Mouse (Mus musculus) spleen, adult 18-20 months (tissue): ENCODE measurements around the gene Adcy7.

Experiments used
- DNase-seq, 2 experiments: peaks; one replicate each; pipeline ENCODE4 v3.0.0; 2022; ENCODE audit warnings: mixed read lengths in 2 of 2

Adcy7 gene

GRCm38 (mm10) chr8:88274090-88274489 is 1.9 kb downstream of the Adcy7 start:
- no peak for DNase-seq

DNA sequence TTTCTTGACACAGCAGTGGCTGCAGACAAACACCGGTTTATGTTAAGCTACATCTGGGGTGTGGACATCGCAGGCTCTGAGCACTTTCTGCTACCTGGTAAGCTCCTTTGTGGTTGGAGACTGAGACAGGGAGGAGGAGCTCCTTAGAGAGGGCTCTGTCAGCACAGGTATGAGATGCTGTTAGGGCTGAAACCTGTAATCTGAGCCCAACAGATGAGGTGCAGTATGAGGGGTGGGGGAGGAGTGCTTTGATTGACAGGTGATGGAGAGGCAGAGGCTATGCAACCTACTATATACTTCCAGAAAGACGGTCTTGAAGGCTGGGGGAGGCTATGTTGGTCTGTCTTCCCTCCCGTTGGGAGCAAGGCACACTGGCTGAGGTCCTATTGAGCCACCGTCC is 7.0 kb downstream of the Adcy7 start:
- no peak for DNase-seq

- DNase-seq = no peak
These were observed 7.5 kb downstream of the Adcy7 start for GRCm38 (mm10) chr8:88279670-88280069.

DNA sequence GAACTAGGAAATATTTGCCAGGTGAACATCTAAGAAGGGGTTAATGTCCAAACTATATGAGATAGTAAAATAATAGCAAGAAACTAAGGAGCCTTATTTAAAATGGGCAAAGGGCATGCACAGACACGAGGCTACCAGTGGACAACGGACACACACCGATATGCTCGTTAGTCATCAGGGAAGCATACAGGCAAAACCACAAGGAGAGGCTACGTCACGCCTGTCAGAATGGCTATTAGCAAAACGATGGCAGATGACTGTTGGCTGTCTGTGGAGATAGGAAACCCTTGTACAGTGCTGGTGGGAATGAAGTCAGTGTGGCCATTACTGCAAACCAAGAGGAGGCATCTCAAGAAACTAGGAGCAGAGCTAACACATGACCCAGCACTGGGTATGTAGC is 8.7 kb downstream of the Adcy7 start:
- no peak for DNase-seq

GRCm38 (mm10) chr8:88282684-88283083 is 10.5 kb downstream of the Adcy7 start:
- peak; percentile 50 to 53 for DNase-seq

- no peak for DNase-seq
These were observed 11.3 kb downstream of the Adcy7 start for GRCm38 (mm10) chr8:88283243-88284115.

DNA sequence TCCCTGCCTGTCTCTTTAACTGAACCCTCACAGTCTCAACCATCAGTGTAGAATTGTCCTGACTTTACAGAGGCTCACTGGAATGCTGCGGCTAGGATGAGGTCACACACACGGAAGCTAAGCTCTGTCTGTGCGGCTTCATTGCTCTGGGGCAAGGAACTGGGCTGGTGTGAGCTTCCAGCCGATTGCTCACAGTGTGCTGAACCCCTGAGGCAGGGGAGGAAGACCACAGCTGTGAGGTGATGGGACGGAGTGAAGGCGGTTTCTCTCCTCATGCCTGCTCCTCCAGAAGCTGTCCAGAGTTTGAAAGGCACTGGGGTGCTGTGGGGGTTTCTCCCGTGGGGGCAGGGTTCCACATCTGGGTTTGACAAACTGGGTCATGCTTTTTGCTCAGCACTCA is 12.5 kb downstream of the Adcy7 start:
- no peak for DNase-seq

GRCm38 (mm10) chr8:88285469-88286356 is 13.5 kb downstream of the Adcy7 start:
- DNase-seq = peak; percentile 41 to 59

GRCm38 (mm10) chr8:88286421-88286960 is 14.3 kb downstream of the Adcy7 start:
- no peak for DNase-seq

DNA sequence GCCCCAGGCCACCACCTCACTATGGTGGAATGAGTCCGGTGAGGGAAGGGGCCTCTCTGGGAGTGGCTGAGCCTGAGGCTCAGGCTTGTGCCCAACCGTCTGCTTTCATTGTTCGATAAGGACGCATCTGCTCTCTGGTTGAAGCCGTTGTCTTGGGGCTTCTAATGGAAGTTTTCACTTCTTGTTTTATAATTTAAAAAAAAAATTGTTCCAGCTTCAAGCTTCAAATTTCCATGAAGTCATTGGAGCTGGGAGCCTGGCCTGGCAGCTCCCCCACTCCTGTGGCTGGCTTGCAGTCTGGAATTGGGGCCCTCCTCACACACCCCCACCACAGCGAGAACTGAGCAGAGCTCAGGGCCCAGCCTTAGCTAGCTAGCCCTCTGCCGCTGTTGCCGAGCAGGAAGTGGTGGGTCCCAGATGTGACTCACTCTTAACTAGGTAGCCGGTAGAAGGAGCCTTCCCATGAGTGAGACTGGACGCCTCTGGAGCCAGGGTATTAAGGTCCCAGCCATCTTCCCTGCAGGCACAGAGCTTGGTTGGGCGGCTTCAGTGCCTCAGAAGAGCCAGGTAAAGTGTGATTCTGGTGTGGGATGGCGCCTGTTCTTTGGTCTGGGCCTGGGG is 16.5 kb downstream of the Adcy7 start:
- DNase-seq = peak; percentile 53 to 64

DNA sequence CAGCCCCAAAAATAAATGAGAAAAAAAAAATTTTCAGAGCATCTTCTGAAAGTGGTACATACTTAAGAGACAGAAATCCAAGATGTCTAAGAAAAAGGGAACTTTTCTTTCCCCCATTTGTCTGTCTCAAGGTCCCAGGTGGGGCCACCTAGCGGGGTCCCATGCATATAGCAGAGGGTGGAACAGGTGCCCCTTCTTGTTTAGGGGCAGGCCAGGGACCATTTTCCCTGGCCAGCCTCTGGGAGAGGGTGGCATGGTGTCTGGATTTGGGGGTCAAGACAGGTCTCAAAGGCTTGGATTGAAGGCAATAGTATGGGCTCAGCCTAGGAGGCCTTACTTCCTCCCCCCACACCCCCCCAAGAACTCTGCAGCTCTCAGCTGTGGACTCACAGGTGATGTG is 17.7 kb downstream of the Adcy7 start:
- DNase-seq = peak in 1 of 2 experiments; percentile 60

GRCm38 (mm10) chr8:88290326-88291304 is 18.4 kb downstream of the Adcy7 start:
- no peak for DNase-seq

DNA sequence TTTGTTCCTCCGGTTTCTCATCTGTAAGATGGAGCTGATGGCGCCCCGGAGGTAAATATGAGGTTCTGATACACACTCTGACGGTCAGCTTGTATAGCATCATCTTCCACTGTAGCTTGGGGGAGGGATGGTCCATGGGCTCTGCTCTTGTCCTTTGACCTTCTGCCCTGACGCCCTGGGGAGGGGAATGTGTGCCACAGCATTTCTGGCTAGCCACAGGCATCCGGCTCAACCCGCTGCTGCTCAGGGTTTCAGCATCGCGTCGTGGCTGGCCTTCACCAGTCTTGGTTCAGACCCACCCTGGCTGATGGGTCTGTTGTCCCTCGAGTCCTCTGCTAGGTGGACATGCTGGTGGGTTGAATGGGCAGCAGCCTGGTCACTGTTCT is 19.1 kb downstream of the Adcy7 start:
- no peak for DNase-seq

GRCm38 (mm10) chr8:88292926-88293325 is 20.7 kb downstream of the Adcy7 start:
- DNase-seq = no peak

- DNase-seq = peak; percentile 65 to 70
These were observed 21.6 kb downstream of the Adcy7 start for GRCm38 (mm10) chr8:88293590-88294356.

DNA sequence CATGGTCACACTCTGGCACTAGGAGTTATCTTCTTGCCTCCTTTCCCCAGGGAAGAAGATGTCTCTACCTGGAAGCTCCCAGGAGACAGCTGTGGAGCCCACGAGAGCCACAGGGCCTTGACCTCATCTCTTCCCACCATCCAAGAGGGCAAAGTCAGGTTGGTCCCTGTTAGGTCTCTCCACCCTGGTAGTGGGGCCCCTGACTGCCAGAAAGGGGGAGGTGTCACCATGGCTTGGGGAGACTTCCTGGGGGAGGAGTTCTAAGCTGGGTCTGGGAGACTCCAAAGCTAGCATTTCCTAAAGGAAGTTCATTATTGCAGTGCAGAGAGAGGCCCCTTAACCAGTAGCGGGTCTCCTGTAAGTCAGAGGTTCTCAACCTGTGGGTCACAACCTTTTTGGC is 22.8 kb downstream of the Adcy7 start:
- DNase-seq = peak in 1 of 2 experiments; percentile 3

DNA sequence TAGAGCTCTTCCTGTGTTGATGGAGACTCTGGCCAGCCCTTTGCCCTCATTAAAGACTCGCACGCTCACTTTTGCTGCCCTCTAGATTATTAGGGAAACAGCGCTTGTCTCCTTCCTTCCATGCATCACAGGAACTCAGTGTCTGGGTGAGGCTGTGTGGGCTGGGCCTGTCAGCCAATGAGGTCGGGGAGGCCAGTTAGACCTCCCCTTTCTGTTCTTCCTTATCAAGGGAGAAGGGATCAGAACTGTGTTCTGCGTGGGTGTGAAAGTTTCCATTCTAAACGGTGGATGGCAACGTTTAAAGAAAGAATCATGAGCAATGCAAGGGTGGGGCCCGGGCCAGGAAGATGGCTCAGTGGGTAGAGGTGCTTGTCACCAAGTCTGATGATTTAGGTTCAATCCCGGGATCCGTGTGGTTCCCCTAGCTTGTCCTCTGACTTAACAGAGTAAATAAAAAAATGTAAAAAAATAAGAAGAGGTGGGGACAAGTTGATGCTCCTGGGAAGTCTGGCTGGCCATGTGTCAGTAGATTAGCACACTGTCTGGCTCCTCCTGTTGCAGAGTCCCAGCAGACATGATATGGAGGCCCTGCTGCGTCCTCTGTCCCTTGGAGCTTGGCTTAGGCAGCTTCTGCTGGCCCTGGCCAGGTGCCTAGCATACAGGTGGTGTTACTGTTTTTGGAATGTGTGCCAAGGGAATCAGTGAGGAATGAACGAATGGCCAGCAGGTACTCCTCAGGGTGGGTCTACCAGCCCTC is 26.0 kb downstream of the Adcy7 start:
- no peak for DNase-seq

- no peak for DNase-seq
These were observed 26.5 kb downstream of the Adcy7 start for GRCm38 (mm10) chr8:88298733-88299103.

DNA sequence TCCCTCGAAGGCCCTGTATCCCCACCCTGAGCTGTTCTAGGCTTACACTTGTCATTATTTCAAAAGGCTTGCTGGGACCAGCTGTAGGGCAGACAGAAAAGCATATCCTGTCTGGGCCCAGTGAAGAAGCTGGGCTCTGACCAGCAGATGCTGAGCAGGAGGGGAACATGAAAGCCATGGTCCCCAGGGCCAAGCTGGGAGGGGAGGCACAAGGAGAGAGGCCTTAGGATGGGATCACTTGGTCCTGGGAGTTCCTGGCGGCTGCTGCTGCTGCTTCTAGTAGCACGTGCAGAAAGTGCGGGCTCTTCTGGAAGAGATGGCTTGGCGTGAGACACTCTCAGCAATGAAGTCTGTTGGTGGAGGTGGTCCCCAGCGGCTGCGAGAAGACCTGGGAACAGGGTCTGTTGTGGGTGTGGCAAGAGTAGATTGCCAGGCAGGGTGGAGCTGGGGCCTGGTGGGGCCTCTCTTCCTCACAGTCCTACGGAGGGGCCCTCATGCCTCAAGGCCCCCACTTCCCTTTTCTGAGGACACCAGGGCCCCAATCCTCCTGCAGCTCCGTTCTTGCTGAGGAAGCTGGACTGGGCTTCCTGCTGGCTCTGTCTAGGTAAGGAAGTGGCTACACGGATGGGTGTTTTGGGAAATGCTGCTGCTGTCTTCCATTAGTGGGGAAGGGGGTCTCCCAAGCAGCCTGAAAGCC is 27.9 kb downstream of the Adcy7 start:
- no peak for DNase-seq
